Mouse (Mus musculus) R1 (cell line): ENCODE data around the gene Pfn1.

Experiments used
- DNase-seq: peaks from one replicate; pipeline ENCODE4 v3.0.0-alpha.2; 2018; ENCODE audit warnings: low read depth, low spot score

Pfn1 gene

DNA sequence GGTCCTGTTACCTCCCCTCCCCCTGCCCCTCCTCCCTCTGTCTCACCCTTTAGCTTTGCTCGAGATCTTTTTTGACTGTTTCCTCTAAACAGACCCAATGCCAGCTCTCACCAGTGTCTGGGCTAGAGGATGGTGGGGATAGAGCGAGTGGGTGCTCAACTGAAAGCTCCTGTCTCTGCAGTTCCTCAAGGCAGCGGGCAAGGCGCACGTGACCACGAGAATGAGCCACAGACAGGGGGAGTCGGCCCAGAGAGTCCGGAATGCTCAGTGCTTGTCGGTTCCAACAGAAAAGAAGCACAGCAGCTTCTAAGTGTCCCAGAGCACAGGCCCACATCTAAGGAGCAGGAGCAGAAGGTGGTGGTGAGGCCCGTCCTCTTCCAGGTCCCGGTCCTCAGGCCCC is 20.1 kb upstream of the Pfn1 start:
- DNase-seq, result peak; percentile 50

DNA sequence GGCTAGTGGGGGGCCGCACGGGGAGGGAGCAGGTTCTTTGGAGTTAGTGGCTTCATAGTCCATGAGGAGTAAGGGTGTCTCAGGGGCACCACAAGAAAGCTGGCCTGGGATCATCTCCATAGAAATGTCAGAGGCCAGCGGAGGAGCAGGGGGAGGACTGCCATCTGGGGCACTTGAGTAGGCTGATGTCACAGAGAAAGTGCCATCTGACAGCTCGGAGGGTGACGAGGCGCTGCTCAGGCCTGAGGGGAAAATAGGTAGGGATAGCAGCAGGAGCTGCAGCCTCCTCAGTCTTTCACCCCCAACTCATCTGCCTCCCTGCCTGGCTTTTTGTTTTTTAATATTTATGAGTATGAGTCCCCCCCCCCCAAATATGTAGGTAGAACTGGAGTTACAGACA is 19.6 kb upstream of the Pfn1 start:
- no peak for DNase-seq

DNA sequence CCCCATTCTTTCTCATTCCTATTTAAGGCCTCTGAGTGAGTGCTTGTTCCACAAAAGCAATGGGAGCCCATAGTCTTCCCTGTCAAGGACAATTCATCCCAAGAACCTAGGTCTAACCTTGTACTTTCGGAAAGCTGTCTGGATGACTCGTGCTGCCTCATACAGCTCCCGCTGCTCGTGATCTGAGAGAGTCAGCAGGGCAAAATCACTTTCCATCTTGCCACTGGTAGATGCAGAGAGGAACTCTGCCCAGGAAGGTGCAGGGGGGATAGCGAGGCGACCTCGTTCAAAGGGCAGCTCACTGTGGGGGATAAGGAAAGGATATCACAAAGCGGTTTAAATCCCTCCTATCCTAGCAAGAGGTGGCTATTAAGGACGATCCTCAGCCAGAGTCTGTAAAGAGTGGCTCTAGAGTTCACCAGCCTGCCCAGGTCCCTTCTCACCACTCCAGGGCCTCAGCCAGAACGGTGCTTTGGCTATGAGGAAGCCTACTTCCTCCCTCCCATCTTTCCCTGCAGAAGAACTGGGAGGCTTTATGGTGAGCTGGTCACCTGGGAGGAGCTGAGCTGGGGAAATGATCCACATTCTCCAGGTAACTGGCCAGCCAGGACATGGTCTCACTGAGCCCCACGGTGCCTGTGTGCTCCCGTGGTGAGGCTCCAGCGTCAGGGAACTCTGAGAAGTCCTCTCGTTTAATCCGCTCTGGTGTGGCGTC is 17.0 kb upstream of the Pfn1 start:
- DNase-seq, result no peak

DNA sequence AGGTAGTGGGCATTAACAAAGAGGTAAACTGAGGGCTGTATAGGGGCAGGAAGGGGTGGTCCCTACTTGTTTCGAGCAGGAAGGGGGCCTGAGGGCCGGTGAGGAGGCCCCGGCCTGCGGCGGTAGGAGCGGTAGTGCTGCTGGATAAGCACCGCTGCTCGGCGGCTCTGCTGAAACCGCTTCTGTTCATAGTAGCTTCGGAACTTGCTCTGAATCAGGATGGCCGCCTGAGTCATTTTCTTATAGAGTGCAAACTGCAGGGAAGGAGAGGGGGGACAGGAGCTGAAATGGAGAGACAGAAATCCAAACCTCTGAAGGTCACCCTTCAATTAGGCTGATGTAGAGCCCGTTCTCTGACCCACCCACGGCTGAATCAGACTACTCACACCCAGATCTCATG is 16.0 kb upstream of the Pfn1 start:
- no peak for DNase-seq

DNA sequence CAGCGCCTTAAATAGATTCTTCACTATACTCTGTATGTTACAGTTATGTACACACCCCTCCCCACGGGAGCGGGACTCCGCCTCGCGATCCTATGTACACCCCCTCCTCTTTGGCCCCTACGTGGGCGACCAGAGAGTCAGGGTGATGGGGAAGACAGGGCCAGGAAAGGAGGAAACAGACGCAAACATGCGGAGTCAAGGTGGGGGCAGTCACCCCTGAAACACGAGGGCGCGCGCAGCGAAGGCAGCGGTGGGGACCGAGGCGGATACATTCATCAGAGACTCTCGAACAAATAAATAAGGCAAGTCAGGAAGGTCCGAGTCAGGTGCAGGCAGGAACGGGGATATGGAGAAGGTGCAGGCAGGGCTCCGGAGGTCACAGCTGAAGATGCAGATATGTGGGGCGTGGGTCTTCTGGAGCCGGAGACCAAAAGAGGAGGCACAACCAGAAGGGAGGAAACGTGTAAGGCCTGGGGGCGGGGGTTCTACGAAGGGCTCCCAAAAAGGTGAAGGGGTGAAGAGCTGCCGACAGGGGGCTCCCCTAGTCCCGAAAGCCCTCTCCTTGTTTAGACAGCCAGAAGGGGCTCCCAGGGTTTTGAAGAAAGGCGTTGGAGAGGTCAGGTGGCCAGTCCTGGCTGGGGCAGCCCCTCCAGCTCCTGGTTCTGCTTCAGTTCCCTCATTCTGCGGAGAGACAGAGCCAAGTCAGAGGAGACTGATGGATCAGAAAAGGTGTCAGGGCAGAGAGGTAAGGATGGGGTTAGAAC is 15.3 kb upstream of the Pfn1 start:
- peak; percentile 97 for DNase-seq

DNA sequence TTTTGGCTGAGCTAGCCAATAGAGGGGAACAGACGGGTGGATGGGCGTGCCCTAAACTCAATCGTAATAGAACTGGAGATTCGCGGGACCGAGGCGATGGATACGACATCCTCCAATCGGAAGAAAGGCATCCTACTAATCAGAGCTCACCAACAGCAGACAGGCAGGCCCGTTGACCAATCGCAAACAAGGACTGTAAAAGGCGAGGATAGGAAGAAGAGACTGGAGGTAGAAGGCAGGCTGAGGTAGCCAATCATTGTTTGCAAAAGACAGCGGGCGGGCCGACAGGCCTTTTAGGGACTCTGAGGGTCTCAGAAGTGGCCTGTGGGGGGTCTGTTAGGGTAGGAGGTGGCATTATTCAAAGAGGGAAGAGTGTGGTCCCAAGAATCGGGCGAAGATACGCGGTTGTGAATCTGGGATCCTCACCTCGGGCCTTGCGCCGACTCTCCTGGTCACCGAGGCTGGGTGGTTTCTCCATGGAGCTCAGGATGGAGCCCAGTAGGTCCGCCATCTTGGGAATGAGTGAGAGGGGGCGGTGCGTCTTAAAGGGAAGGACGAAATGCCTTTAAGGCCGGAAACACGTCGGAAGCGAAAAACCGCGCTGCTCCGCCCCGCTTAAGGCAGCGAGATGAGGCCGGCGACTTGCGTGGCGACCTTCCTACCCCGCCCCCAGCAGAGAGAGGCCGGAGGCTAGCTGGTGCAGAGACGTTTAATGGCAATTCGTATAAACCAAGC is 14.5 kb upstream of the Pfn1 start, which contains the start of gene Spag7:
Spag7 (minus strand) TSS at position 646 of the 735 bp plus-strand sequence.
- peak; percentile 100 for DNase-seq

DNA sequence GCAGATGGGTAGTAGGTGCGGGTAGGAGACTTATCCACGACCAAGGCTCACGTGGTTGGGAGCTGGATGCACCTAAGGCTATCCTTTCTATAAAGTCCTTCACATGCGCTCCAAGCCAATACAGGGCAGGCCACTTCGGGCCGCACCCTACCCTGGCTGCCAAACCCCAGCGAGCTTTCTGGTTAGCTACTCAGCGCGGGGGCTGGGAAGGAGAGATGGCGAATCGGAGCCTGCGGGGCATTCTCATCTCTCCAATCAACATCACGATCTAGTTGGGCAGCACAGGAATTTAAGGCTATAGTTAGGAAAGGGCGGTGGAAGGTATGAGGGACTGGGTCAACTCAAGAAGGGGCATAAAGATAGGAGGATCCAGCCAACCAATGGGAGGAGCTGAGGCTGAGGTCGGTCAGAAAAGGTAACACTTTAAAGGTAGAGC is 13.9 kb upstream of the Pfn1 start:
- no peak for DNase-seq

DNA sequence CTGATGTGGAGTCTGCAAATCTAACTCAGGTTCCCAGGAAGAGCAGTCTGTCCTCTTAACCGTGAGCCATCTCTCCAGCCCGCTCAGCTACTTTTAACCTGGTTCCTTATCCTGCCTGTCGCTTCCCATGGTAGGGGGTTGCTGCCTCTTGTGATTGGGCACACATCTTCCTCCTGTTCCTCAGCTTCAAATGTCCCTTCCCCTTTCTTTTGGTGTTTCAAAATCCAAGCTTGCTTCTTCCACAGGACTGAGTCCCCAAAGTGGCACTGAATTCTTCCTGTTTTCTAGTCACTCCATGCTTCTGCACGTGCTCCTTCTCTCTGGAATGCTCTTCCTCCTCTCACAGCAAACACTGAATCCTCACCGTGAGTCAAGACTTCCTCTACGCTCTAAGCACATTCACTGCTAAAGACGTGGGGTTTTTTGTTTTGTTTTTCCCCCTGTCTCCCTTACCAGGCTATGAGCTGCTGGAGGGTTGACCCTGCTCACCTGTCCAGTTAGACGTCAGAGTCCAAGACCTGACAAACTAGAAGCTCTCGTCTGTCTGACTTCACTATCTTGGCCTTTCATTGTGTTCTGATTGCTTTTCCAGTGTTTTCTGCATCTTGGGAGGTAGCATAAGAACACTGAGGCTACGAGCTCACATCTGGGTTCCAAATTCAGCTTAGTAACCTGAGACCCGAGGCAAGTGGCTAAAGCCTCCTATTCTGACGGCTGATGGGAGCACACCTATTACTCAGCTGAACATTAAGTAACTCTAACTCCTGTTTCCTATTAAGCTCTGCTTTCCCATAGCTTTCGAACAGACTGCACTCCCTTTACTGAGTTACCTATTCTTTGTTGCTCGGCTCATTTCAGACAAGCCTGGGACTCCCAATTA is 13.1 kb upstream of the Pfn1 start:
- no peak for DNase-seq

DNA sequence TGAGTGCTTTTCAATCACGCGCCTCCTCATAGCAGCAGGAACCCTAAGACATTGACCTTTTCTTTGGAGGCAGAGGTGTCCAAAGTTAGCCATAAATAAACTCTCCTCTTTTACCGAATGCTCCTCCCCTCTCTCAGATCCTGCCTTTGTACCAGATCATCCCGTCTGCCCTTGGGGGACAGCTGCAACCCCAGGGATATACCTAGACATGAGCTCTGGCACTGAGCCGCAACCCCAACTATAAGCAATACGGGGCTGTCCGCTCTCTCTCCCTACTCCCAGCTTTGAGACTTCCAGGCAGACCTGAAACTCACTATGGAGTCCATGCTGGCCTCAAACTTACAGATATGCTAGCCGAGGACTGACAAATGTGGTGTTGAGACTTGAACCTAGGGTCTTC is 12.2 kb upstream of the Pfn1 start:
- no peak for DNase-seq

DNA sequence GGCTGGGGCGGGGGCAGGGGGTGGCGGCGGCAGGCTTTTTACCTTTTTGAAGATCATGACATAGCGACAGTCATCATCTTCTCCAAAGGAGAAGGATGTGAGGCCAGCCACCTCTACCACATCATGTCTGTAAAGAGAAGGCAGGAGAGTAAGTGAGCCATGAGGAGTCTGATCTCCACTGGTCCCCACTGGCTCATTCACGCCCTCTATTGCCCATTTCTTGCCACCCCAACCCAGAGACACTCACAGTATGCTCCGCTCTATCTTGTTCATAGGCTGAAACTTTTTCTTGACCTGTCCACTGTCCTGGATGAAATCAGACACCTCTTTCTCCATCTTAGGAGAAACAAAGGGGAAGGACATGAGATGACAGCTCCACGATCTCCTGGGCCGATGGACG is 10.3 kb upstream of the Pfn1 start:
- DNase-seq, result no peak

DNA sequence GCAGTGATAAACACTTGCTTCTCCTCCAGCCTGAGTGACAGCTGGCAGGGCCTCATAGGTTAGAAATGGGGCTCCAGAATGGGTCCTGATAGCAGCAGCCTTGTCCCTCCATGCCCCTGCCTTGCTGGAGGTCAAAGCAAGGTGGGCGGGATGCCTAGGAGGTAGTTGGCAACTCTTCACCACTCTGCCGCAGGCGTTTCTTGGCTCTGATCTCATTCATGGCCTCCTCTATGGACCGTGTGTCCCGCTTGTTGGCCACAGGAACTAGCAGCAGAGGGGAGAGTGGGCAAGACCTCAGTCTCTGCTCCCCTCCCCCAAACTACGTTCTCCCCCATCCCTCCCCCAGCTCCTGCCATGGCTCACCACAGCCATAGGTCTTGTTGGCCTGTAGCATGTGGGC is 9.5 kb upstream of the Pfn1 start:
- DNase-seq, result no peak

DNA sequence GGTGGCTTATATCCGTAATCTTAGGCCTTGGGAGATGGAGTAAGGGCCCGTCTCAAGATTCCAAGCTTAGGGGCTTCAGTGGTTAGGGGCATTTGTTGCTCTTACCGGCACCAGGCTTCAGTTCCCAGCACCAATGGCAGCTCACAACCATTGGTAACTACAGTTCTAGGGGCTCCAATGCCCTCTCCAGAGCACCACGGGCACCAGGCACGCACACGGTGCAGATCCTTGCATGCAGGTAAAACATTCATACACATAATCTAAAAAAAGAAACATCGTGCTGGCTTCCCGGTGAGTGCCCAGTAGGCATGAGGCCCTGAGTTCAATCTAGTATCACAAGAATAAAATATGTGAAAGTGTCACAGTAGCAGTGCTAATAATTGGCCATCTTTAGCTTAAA is 8.7 kb upstream of the Pfn1 start:
- no peak for DNase-seq

DNA sequence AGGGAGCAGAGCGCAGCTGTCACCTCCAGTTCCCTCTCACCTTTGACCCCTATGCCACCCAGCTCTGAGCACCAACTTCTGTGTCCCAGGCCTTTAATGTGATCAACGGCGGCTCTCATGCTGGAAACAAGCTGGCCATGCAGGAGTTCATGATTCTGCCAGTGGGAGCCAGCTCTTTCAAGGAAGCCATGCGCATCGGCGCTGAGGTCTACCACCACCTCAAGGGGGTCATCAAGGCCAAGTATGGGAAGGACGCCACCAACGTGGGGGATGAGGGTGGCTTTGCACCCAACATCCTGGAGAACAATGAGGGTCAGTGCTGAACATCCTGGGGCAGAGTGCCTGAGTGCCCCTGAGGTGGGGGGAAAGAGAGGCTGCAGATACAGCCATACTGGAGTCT is 6.1 kb upstream of the Pfn1 start:
- no peak for DNase-seq

DNA sequence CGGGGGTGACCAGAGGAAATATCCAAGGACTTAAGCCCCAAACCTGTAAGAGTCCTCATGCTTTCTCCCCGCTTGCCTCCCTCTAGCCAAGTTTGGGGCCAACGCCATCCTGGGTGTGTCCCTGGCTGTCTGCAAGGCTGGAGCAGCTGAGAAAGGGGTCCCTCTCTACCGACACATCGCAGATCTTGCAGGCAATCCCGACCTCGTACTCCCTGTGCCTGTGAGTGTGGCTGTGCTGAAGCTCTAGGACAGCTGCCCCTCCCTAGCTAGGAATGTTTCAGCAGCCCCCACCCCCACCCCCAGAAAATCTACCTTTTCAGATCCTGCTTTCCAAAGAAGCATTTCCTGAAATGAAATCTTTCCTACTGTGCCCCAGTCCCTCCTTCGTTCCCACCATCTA is 4.5 kb upstream of the Pfn1 start:
- DNase-seq, result peak; percentile 87

DNA sequence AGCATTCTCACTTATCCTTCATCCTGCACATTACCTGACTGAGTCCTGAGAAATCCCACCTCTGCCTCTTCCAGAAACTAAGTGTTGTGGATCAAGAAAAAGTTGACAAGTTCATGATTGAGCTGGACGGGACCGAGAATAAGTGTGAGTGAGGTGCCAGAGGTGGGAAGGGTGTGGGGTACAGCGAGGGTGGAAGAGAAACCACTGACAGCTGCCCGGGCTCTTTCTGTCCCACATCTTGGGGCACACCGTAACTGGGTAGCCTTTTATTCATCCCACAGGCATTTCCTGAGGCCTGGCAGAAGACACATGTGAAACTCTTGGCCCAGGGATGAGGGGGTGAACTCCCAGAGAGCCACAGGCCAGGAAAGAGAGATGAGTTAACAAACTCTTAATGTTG is 4.1 kb upstream of the Pfn1 start:
- DNase-seq, result no peak

DNA sequence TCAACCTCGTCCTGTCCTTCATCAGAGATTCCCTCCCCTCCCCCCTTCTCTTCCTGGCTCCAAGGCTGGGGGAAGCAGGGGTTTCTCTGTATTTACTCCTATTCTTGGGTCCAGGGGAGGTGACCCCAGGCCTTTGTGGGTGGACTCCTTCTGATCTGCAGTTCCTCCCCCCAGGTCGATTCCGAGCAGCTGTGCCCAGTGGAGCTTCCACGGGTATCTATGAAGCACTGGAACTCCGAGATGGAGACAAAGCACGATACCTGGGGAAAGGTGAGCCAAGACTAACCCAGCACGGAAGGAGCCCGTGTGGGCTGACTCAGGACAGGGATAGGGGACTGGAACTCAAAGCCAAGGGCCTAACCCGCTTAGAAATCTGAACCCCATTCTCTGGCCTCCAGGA is 3.5 kb upstream of the Pfn1 start:
- no peak for DNase-seq

DNA sequence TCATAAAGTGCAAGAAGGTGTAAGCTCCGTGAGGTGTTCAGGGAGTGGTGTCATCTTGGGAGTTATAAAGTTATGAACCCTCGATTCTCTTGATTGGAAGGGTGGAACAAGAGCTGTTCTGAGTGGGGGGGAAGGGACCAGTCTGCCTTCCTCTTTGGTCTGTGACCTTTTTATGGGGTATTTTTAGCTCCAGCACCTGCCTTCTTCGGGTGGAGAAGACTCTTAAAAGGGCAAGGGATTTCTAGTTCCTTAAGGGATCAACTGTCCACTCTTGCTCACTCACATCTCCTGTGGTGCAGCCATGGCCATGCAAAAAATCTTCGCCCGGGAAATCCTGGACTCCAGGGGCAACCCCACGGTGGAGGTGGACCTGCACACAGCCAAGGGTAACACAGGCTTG is 3.1 kb upstream of the Pfn1 start:
- DNase-seq, result no peak

DNA sequence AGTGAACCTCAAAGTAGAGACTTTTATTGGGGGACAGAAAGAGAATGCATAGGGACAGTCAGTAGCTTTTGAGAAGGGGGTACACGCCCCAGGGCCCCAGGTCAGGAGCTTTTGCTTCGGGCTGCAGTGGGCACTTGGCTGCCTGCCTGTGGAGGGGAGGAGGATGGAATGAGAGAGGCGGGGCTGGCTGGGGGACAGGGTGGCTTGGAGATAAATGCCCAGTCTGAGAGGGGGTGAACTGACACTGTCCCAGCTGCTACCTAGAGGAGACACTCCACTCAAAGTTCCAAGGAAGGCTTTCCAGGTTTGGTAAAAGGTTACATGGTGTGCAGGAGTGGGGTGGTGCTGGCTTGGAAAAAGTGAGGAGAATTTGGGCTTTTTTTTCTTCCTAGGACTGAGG is 2.5 kb upstream of the Pfn1 start, which contains the start of gene Eno3:
Eno3 (plus strand) TSS at position 239 of the 400 bp plus-strand sequence.
- DNase-seq, result no peak

DNA sequence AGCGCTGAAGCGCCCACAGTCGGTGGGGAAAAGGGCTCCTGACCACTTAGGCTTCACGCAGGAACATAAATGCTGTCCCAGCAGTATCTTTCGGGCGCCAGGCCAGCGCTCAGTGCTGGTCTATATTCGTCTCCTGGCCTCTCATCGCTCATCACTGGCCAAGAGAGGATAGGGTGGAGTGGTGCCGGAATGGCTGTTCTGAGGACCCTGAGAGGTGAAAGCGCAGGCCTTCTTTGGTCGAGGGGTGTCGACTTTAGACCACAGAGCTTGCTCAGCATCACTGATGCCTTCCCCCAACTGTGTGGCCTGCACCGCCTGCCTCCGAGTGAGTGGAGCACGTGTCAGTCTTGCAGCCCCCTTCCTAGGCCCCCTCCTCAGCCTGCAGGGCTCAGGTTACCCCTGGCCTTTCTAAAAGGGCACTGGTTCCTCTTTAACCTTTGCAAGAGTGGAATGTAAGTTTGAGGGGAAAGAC is 2.0 kb upstream of the Pfn1 start:
- DNase-seq, result no peak

DNA sequence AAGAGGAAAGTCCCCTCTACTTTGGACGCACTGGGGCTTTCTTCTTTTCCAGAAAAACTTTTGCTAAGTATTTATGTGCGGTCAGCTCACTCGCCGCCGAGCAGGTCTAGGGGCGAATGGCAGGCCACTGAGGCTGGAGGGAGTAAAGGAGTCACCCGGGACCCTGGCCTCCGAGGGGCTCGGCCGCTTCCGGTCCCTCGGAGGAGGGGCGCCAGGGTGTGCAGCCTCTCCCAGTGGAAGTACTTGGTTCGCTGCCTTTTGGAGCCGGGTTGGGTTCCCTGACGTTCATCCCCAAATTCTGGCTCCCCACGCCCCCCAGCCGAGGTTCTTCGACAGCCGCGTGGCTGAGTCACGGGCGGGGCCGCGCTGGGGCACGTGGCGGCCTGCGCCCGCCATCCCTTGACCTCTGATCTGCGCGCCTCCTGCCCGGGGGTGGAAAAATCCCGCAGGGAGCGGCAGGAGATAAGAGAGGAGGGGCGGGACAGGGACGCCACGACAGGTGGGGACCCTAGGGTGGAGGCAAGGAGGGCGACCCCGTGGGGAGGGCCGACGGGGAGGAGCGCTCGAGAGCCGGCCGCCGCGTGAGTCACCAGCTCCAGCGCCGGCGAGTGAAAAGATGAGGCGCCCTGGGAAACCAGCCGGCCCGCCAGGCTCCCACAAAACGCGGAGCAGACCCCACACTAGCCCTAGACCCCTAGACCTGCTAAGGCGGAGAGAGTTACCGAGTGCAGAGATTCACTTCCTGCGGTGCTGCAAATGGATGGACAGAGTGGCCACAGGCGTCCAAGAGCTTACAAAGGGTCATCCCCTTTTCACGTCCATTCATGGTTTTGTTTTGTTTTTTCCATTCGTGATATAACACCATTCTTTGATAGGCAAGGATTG is 1.4 kb upstream of the Pfn1 start:
- DNase-seq, result peak; percentile 92
